In genomic region chr16:12758594-12758993, GRCm38 (mm10) we compare ENCODE assay signal across 10 mouse cellular contexts.
DNase-seq lines count a peak whose midpoint lies in the region; ATAC-seq and TF ChIP-seq lines count a peak whose summit lies in the region.
"Had no signal": no experiment of that assay in that cellular context is flagged by ENCODE, and none has a peak within 500 bp of the region (broad histone marks: within the 10 kb centered on the region; RNA-seq: fewer than 3 reads in every experiment).

No protein-coding gene starts in this region.

- WGBS in hindbrain, postnatal 0 days, result 93% methylated on average over 4 of the region's 4 CpGs
- 91% methylated on average over 4 of the region's 4 CpGs for WGBS in hindbrain, embryonic 13.5 days

- dilution Hi-C loops in CH12.LX (cut with MboI; ENCODE audit: extremely low pct_ligation_motif_present, extremely low pct_unique_long_range_greater_than_20kb, low sequenced_read_pairs), result no loop called here

- no peak overlapping the region for H3K4me3 ChIP-seq in hindbrain, postnatal 0 days (ENCODE audit: low read length)
- no peak overlapping the region for H3K4me3 ChIP-seq in hindbrain, embryonic 13.5 days
- H3K4me3 ChIP-seq in CH12.LX (replicated peaks in 1 of 3; ENCODE audit: low read depth in 2 of 3, low read length in 2 of 3, poor library complexity in 1 of 3), result no peak overlapping the region
- H3K4me3 ChIP-seq: heart, embryonic 10.5 days had no signal

- no peaks in the 10 kb centered on the region for H3K36me3 ChIP-seq in hindbrain, postnatal 0 days (ENCODE audit: insufficient read depth, low read length)
- H3K36me3 ChIP-seq in hindbrain, embryonic 13.5 days, result no peaks in the 10 kb centered on the region
- no peaks in the 10 kb centered on the region for H3K36me3 ChIP-seq in CH12.LX (replicated peaks in 1 of 2; ENCODE audit: control insufficient read depth in 1 of 2, insufficient read depth in 1 of 2, low read length in 1 of 2)
- H3K36me3 ChIP-seq: heart, embryonic 10.5 days had no signal

- no peaks in the 10 kb centered on the region for H3K4me1 ChIP-seq in hindbrain, postnatal 0 days (ENCODE audit: insufficient read depth, low read length)
- H3K4me1 ChIP-seq in hindbrain, embryonic 13.5 days (replicated peaks), result no peaks in the 10 kb centered on the region
- H3K4me1 ChIP-seq in CH12.LX (ENCODE audit: control insufficient read depth in 1 of 2, insufficient read depth in 2 of 2), result no peaks in the 10 kb centered on the region
- H3K4me1 ChIP-seq: heart, embryonic 10.5 days had no signal

- ATAC-seq in hindbrain, postnatal 0 days, result no peak
- no peak for ATAC-seq in hindbrain, embryonic 13.5 days (ENCODE audit: low FRiP score)

- peak; percentile 3 for DNase-seq in adrenal gland, adult 2 months
- DNase-seq in adrenal gland, postnatal 25 days, result no peak
- DNase-seq in hindbrain, postnatal 0 days (ENCODE audit: low spot score), result no peak
- DNase-seq in CH12.LX (ENCODE audit: extremely low read depth) (peak; percentile 46), liver (peak; percentile 9)
- DNase-seq in cerebellum, adult 8-10 months, result no peak
- no peak for DNase-seq in right cerebral cortex, postnatal 10 days (ENCODE audit: low spot score in 2 of 2)
- DNase-seq: cerebellum, adult 9-11 months had no signal

- no peaks in the 10 kb centered on the region for H3K27me3 ChIP-seq in hindbrain, postnatal 0 days (ENCODE audit: insufficient read depth, low read length)
- H3K27me3 ChIP-seq in hindbrain, embryonic 13.5 days, result no peaks in the 10 kb centered on the region
- peaks cover 6% of the 10 kb centered on the region for H3K27me3 ChIP-seq in CH12.LX (replicated peaks)

- no peak overlapping the region for H3K9ac ChIP-seq in hindbrain, postnatal 0 days (replicated peaks; ENCODE audit: low read length)
- no peak overlapping the region for H3K9ac ChIP-seq in hindbrain, embryonic 13.5 days
- no peak overlapping the region for H3K9ac ChIP-seq in CH12.LX (ENCODE audit: insufficient read depth, low read depth)

- no peak for TF ChIP-seq POLR2A in CH12.LX (IDR thresholded peaks at IDR 0.05; ENCODE audit: low read depth, low read length)

- H3K79me2 ChIP-seq in CH12.LX (replicated peaks; ENCODE audit: control insufficient read depth, extremely low read depth, insufficient read depth, poor library complexity, severe bottlenecking), result no peaks in the 10 kb centered on the region

- no peak overlapping the region for H3K27ac ChIP-seq in hindbrain, postnatal 0 days
- H3K27ac ChIP-seq in hindbrain, embryonic 13.5 days, result no peak overlapping the region
- no peak overlapping the region for H3K27ac ChIP-seq in CH12.LX (ENCODE audit: insufficient read depth, low read depth)
- H3K27ac ChIP-seq: heart, embryonic 10.5 days had no signal

- H3K4me2 ChIP-seq in hindbrain, postnatal 0 days (ENCODE audit: low read depth, low read length), result no peak overlapping the region
- no peak overlapping the region for H3K4me2 ChIP-seq in hindbrain, embryonic 13.5 days
- no peak overlapping the region for H3K4me2 ChIP-seq in CH12.LX (ENCODE audit: insufficient read depth, low read depth, poor library complexity, severe bottlenecking)

- TF ChIP-seq RAD21 in CH12.LX (IDR thresholded peaks at IDR 0.05; ENCODE audit: low read depth, low read length), result peak; percentile 43

- TF ChIP-seq CTCF in hindbrain, postnatal 0 days (IDR thresholded peaks at IDR 0.05; ENCODE audit: low read depth), result peak; percentile 42; the same call in 1 of the 2 replicates
- peak; percentile 44 to 94; a peak in 2 of 4 replicates for TF ChIP-seq CTCF in CH12.LX (conservative IDR thresholded peaks at IDR 0.05 in 1 of 2, IDR thresholded peaks at IDR 0.05 in 1 of 2; ENCODE audit: low read depth in 2 of 2, low read length in 2 of 2)

- TF ChIP-seq EP300 in CH12.LX (IDR thresholded peaks at IDR 0.05; ENCODE audit: low read length), result no peak

- in situ Hi-C loops in CH12.LX (cut with MboI; ENCODE audit: low pct_ligation_motif_present, low pct_unique_long_range_greater_than_20kb, low sequenced_read_pairs), result no loop called here

- H3K9me3 ChIP-seq in hindbrain, postnatal 0 days (ENCODE audit: low read length), result no peaks in the 10 kb centered on the region
- no peaks in the 10 kb centered on the region for H3K9me3 ChIP-seq in hindbrain, embryonic 13.5 days
- no peaks in the 10 kb centered on the region for H3K9me3 ChIP-seq in CH12.LX (replicated peaks; ENCODE audit: low read length)
- H3K9me3 ChIP-seq: heart, embryonic 10.5 days had no signal

TF ChIP-seq in CH12.LX, 34 proteins besides CTCF, POLR2A, EP300 and RAD21:
- TF ChIP-seq JUND (conservative IDR thresholded peaks at IDR 0.05; ENCODE audit: low read depth, low read length) (no peak), NELFE (IDR thresholded peaks at IDR 0.05; ENCODE audit: low read depth, low read length) (peak; percentile 32; the same call in 1 of the 2 replicates), SMC3 (IDR thresholded peaks at IDR 0.05; ENCODE audit: low read depth, low read length) (peak; percentile 70)
TF ChIP-seq in CH12.LX: peak in this region for 2.

Comparison
In these comparisons a context has a peak if more than half of its experiments do, and no peak if none do; other contexts are left out.
1. DNase-seq: peak in adrenal gland, adult 2 months (single experiment), CH12.LX (single experiment) and liver (single experiment); none in adrenal gland, postnatal 25 days (single experiment), hindbrain, postnatal 0 days (single experiment), cerebellum, adult 8-10 months (single experiment) and right cerebral cortex, postnatal 10 days (0 of 2).